Mouse (Mus musculus): ENCODE results near the gene Nfya. TPM values are rescaled to one million over a fixed set of nuclear protein-coding genes. Genes with fewer than 3 reads are reported as not detected.

Gene Nfya
- 21.9 and 26.4 TPM in 2 replicates for polyA plus RNA-seq (2016; fragmentation: Nextera tagmentation; extraction: Ambion mirVana)

GRCm38 (mm10) chr17:48409380-48410298 is at the start of gene Nfya, which contains the start of gene Oard1:
Gene Nfya, minus strand, starts transcription at chr17:48409906.
Gene Oard1, plus strand, starts transcription at chr17:48410014.
- Histone ChIP-seq H3K4me3 (peak within 1 kb of the TSS; percentile 89), H3K27ac (peak within 1 kb of the TSS; percentile 99), H3K9me3 (replicated peaks) (no peaks in the 10 kb centered on the region), H3K36me3 (peaks cover 37% of the 10 kb centered on the region), H3K27me3 (ENCODE audit: low read depth, poor library complexity, severe bottlenecking) (no peaks in the 10 kb centered on the region), H3K4me1 (peaks cover 22% of the 10 kb centered on the region)
- DNase-seq (ENCODE audit: low spot score): peak; percentile 99
- whole genome bisulfite sequencing: under 1% methylated on average over 84 of the region's 84 CpGs

DNA sequence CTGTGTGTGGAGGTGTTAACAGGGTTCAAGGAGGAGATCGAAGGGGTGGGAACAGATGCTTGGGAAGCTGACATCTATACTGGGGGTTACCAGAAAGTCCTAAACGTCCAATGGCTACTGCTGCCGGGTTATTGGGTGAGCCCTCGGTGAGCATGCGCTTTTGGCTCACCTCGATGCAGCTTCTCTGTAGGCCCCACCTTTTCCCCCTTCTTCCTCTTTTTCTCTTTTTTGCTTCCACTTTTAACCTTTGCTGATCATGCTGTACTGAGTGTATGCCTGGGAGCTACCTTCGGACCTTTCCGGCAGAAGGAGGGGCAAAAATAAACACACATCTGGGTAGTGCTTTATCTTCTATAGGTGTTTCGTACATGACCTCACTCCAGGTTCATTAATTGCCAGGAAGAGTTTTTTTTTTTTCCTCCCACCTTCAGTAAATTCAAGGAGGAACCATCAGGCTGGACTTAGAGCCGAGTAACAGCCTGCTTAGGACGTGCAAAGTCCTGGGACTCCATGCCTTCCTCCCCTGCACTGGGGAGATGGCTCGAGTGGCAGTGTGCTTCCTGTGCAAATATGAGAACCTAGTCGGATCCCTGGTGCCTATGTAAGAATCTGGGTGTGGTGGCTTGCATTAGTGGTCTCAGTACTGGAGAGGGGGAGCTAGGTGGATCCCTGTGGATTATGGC is 48.4 kb upstream of the Nfya start:
- H3K27me3 ChIP-seq (ENCODE audit: low read depth, poor library complexity, severe bottlenecking): no peaks in the 10 kb centered on the region; the same call in 1 of the 2 replicates
- WGBS: 82% methylated on average over 13 of the region's 13 CpGs
- DNase-seq (ENCODE audit: low spot score): no peak

GRCm38 (mm10) chr17:48455955-48456354 is 46.2 kb upstream of the Nfya start:
- WGBS: 93% methylated on average over 2 of the region's 2 CpGs
- no peak for DNase-seq (ENCODE audit: low spot score)

More for the DNA sequence above, 48.4 kb upstream of the Nfya start:
- Histone ChIP-seq H3K27ac (no peak overlapping the region), H3K9me3 (replicated peaks) (no peaks in the 10 kb centered on the region), H3K4me1 (peaks cover 9% of the 10 kb centered on the region; the same call in 1 of the 2 replicates), H3K36me3 (no peaks in the 10 kb centered on the region), H3K4me3 (no peak overlapping the region)

DNA sequence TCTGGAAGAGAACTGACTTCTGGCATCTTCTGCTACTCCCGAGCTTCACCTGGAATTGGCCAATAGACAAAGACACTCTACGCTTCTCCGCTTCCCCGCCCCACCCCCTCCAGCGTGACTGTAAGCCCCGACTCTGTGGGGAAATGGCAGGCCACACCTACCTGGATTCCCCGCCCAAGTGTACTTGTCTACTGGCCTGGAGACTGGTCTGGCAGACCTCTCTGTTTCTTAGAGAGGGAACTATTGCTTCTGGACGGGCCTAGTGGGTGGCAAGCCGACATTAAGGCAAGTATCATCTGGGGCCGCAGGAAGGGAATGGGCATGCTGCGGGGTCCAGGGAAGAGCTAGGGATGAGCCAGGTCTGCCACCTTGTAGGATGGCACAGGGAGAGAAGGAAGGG is 45.0 kb upstream of the Nfya start, which contains the start of gene Unc5cl:
Unc5cl (plus strand) TSS at position 214 of the 400 bp plus-strand sequence.
- Histone ChIP-seq H3K27me3 (ENCODE audit: low read depth, poor library complexity, severe bottlenecking) (peaks cover 3% of the 10 kb centered on the region; the same call in 1 of the 2 replicates), H3K27ac (no peak within 1 kb of the TSS), H3K36me3 (no peaks in the 10 kb centered on the region), H3K9me3 (replicated peaks) (no peaks in the 10 kb centered on the region), H3K4me3 (no peak within 1 kb of the TSS), H3K4me1 (peaks cover 9% of the 10 kb centered on the region; the same call in 1 of the 2 replicates)
- no peak for DNase-seq (ENCODE audit: low spot score)
- WGBS: 62% methylated on average over 11 of the region's 11 CpGs

More at GRCm38 (mm10) chr17:48455955-48456354, 46.2 kb upstream of the Nfya start:
- Histone ChIP-seq H3K4me1 (peaks cover 9% of the 10 kb centered on the region; the same call in 1 of the 2 replicates), H3K4me3 (no peak overlapping the region), H3K9me3 (replicated peaks) (no peaks in the 10 kb centered on the region), H3K27me3 (ENCODE audit: low read depth, poor library complexity, severe bottlenecking) (peaks cover 3% of the 10 kb centered on the region; the same call in 1 of the 2 replicates), H3K36me3 (no peaks in the 10 kb centered on the region), H3K27ac (no peak overlapping the region)

DNA sequence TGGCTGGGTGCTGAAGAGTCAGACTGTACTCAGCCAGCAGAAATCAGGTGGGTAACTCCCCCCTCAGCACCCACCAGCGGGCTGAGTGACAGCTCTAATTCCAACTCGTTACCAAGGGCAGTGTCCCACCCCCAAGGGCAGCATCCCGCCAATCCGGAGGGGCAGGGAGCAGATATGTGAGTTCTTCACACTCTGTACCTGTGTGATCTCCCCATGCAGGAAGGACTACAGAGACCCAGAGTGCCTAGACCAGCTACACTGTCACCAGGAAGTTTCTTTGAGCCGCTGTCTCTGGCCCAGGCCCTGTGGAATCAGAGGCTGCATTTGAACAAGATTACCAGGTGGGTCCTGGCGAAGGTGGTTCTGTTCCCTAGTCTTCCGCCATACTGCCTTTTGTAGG is 44.5 kb upstream of the Nfya start:
- WGBS: 50% methylated on average over 7 of the region's 7 CpGs
- H3K27me3 ChIP-seq (ENCODE audit: low read depth, poor library complexity, severe bottlenecking): peaks cover 3% of the 10 kb centered on the region; the same call in 1 of the 2 replicates
- H3K4me3 ChIP-seq: no peak overlapping the region
- H3K9me3 ChIP-seq (replicated peaks): no peaks in the 10 kb centered on the region
- H3K36me3 ChIP-seq: no peaks in the 10 kb centered on the region
- DNase-seq (ENCODE audit: low spot score): no peak
- no peak overlapping the region for H3K27ac ChIP-seq
- peaks cover 9% of the 10 kb centered on the region; the same call in 1 of the 2 replicates for H3K4me1 ChIP-seq

GRCm38 (mm10) chr17:48453489-48453888 is 43.8 kb upstream of the Nfya start:
- WGBS: 74% methylated on average over 7 of the region's 7 CpGs
- Histone ChIP-seq H3K4me1 (peaks cover 9% of the 10 kb centered on the region; the same call in 1 of the 2 replicates), H3K27ac (no peak overlapping the region), H3K36me3 (no peaks in the 10 kb centered on the region), H3K9me3 (replicated peaks) (no peaks in the 10 kb centered on the region), H3K4me3 (no peak overlapping the region), H3K27me3 (ENCODE audit: low read depth, poor library complexity, severe bottlenecking) (peaks cover 3% of the 10 kb centered on the region; the same call in 1 of the 2 replicates)
- DNase-seq (ENCODE audit: low spot score): no peak

- Histone ChIP-seq H3K4me3 (no peak overlapping the region), H3K9me3 (replicated peaks) (no peaks in the 10 kb centered on the region), H3K27me3 (ENCODE audit: low read depth, poor library complexity, severe bottlenecking) (peaks cover 3% of the 10 kb centered on the region; the same call in 1 of the 2 replicates), H3K27ac (peak overlapping the region; percentile 4; the same call in 1 of the 2 replicates), H3K36me3 (no peaks in the 10 kb centered on the region), H3K4me1 (peaks cover 9% of the 10 kb centered on the region; the same call in 1 of the 2 replicates)
- WGBS: 79% methylated on average over 9 of the region's 9 CpGs
- DNase-seq (ENCODE audit: low spot score): no peak
Measured at GRCm38 (mm10) chr17:48451753-48452444, 42.2 kb upstream of the Nfya start.

DNA sequence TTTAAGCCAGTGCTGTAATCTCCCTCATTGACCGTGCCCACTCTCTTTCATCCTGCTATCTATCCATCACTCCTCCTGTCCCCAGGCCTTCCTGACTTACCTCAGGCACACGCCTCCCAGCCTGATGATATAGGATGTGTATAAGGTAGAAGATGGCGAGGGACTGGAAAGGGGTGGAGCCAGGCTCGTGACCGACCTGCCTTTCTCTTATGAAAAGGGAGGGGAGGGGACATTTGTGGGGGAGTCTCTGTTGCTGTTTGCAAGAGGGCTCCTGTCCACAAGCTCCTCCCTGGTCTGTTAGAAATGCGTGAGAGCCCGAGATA is 41.6 kb upstream of the Nfya start, which contains the start of gene Tspo2:
Tspo2 (minus strand) TSS at position 170 of the 323 bp plus-strand sequence.
- peaks cover 9% of the 10 kb centered on the region; the same call in 1 of the 2 replicates for H3K4me1 ChIP-seq
- H3K9me3 ChIP-seq (replicated peaks): no peaks in the 10 kb centered on the region
- H3K27ac ChIP-seq: peak within 1 kb of the TSS; percentile 4; the same call in 1 of the 2 replicates
- no peak for DNase-seq (ENCODE audit: low spot score)
- no peaks in the 10 kb centered on the region for H3K36me3 ChIP-seq
- no peak within 1 kb of the TSS for H3K4me3 ChIP-seq
- H3K27me3 ChIP-seq (ENCODE audit: low read depth, poor library complexity, severe bottlenecking): peaks cover 3% of the 10 kb centered on the region; the same call in 1 of the 2 replicates
- 60% methylated on average over 7 of the region's 7 CpGs for WGBS

GRCm38 (mm10) chr17:48450666-48451352 is 41.1 kb upstream of the Nfya start:
- H3K9me3 ChIP-seq (replicated peaks): no peaks in the 10 kb centered on the region
- WGBS: 86% methylated on average over 13 of the region's 13 CpGs
- H3K27ac ChIP-seq: no peak overlapping the region
- no peak for DNase-seq (ENCODE audit: low spot score)
- peaks cover 7% of the 10 kb centered on the region; the same call in 1 of the 2 replicates for H3K4me1 ChIP-seq
- no peak overlapping the region for H3K4me3 ChIP-seq
- no peaks in the 10 kb centered on the region for H3K36me3 ChIP-seq
- peaks cover 3% of the 10 kb centered on the region; the same call in 1 of the 2 replicates for H3K27me3 ChIP-seq (ENCODE audit: low read depth, poor library complexity, severe bottlenecking)

GRCm38 (mm10) chr17:48447675-48448074 is 38.0 kb upstream of the Nfya start:
- Histone ChIP-seq H3K9me3 (replicated peaks) (no peaks in the 10 kb centered on the region), H3K4me1 (0 out of 2 replicates have a peak, but pooled peaks cover under 1% of the 10 kb centered on the region), H3K27me3 (ENCODE audit: low read depth, poor library complexity, severe bottlenecking) (0 out of 2 replicates have a peak, but pooled peaks cover 3% of the 10 kb centered on the region), H3K36me3 (no peaks in the 10 kb centered on the region), H3K27ac (no peak overlapping the region), H3K4me3 (no peak overlapping the region)
- no peak for DNase-seq (ENCODE audit: low spot score)
- WGBS: 79% methylated on average over 8 of the region's 8 CpGs

- 0 out of 2 replicates have a peak, but pooled peaks cover 4% of the 10 kb centered on the region for H3K4me1 ChIP-seq
- WGBS: 85% methylated on average over 16 of the region's 16 CpGs
- H3K27me3 ChIP-seq (ENCODE audit: low read depth, poor library complexity, severe bottlenecking): no peaks in the 10 kb centered on the region
- no peaks in the 10 kb centered on the region for H3K9me3 ChIP-seq (replicated peaks)
- H3K4me3 ChIP-seq: no peak overlapping the region
- no peak for DNase-seq (ENCODE audit: low spot score)
- H3K27ac ChIP-seq: no peak overlapping the region
- no peaks in the 10 kb centered on the region for H3K36me3 ChIP-seq
Measured at GRCm38 (mm10) chr17:48443542-48444145, 33.9 kb upstream of the Nfya start.

All from limb, embryonic 10.5 days (tissue).